Mouse (Mus musculus) cerebellum, adult 2 months (tissue): ENCODE results near the gene Ttn.

Source experiments
- CTCF ChIP-seq: fragments of 200-500 bp; IDR thresholded peaks from 2 replicates; pipeline ENCODE4 v1.5.1; 2011; ENCODE audit warnings: low read depth, mild to moderate bottlenecking, control low read depth, low read length, moderate library complexity, borderline replicate concordance; ENCODE audit not compliant: insufficient read depth
- POLR2A ChIP-seq: fragments of 200-500 bp; IDR thresholded peaks from 2 replicates; pipeline ENCODE4 v1.6.1; 2011; ENCODE audit warnings: low read length, control low read depth, borderline replicate concordance; ENCODE audit not compliant: insufficient read depth

- TF ChIP-seq POLR2A, result no peak
- TF ChIP-seq CTCF, result no peak
Measured at GRCm38 (mm10) chr2:76903351-76903750, 79.0 kb downstream of the Ttn start.
